Mouse (Mus musculus): ENCODE measurements at regions not wholly inside any gene's neighbourhood (a gene's known extent, or its start where the extent isn't known, plus 50 kb on each side); places are given as distances from the start of the nearest gene placed in this dataset.

DNA sequence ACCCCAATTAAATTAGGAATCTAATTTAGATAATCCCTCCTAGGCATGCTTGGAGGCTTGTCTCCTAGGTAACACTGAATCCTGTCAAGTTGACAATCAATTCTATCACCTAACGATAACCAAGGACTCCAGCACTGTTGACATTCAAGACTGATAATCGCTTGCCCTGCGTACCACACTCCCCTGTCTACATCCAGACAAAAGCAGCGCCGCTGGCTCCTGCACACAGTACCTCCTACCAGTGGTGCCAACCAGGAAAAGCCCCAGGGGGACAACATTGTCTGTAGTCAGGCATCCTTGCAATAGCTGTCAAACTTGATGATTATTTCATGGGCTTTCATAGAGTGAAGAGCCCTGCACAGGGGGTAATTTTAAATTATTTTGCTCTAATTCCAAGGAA is 253.4 kb upstream of the Prok2 start:
- DNase-seq, result no peak

DNA sequence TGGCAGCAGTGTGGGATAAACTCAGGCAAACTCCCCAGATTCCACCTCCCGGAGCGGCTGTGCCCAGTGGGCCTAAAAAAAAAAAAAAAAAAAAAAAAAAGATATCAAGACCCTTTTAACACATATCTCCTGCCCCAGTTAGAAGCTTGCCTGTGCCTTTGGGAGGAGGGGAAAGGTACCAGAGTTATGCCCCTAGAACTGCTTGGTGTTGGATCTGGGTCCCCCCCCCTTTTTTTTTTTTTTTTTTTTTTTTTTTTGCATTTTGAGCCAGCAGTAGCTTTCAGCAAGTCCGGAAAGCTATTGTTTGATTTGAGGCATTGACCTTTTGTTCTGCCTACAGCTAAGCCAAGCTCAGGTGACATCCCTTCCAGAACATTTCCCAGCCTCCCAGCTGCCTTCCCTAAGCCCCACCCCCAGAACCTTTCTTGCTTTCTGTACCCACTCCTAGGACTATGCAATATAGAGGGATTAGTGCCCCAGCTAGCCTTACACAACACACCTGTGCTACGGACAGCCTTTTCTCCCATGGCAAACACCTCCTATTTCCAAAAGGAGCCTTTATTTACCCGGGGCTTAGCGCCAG is 252.1 kb upstream of the Prok2 start:
- DNase-seq, result no peak

DNA sequence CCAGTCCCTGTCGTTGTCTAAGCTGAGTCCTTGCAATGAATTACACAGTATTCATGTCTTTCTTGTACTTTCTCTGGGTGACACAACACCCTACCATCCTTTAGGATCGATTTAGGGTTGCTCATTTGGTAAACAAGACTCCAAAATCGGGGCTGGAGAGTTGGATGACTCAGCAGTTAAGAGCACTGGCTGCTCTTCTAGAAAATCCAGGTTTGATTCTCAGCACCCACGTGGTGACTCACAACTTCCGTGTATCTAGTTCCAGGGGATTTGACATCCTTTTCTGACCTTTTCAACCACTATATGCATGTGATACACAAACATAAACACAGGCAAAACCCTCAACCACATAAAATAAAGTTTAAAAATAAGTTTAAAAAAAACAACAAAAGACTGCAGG is 250.0 kb upstream of the Prok2 start:
- no peak for DNase-seq

DNA sequence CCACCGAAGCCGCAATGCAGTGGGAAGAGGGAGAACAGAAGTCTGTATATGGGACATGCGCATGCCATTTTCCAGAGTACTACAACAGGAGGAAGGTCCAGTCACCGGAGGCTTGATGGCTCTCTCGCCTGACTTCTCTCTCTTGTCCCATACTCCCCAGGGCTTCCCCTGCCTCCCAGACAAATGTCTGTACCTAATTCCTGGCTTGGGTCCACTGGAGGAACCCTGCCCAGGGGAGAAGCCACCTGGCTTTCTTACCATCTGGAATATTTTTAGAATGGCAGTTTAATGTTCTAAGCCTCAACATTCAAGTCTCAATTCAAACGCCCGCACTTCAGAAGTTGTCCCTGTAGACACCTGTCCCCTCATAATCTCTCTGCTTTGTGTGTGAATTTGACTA is 249.3 kb upstream of the Prok2 start:
- no peak for DNase-seq

DNA sequence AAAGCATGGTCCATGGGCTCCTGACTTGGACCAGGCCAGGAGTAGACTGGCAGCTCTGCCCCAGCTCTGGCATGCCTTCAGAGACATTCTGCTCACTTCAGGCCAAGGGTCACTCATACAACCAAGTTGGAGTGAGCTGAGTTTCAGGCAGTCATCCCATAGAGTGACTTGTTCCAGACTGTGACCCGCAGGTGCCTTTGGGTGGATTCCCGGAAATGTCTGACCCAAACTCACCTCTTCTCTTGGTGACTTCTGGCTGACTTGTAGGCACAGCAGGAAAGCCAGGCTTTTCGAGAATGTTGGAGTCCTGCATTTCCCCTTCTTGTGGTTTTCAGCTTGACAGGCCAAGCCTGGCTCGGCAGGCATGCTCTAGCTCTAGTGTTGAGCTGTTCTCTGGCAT is 248.3 kb upstream of the Prok2 start:
- DNase-seq, result peak; percentile 66

DNA sequence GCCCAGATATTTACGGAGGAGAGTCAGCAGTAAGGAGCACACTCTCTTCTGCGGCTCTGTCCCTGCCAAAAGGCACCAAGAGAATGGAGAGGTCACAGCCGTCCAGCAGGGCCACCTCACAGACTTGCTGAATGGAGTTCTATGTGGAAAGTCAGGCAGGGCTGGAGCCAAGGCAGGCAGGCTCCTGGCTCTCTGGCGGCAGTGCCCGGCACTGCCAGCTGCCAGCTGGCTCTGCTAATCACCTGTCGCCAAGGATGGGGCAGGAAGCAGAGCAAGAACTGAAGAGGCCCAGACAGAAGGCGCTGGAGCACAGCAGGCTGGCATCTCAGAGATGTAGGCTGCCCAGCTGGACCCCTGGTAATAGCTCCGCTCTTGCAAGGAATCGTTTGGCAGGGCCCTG is 245.2 kb upstream of the Prok2 start:
- peak; percentile 64 for DNase-seq

DNA sequence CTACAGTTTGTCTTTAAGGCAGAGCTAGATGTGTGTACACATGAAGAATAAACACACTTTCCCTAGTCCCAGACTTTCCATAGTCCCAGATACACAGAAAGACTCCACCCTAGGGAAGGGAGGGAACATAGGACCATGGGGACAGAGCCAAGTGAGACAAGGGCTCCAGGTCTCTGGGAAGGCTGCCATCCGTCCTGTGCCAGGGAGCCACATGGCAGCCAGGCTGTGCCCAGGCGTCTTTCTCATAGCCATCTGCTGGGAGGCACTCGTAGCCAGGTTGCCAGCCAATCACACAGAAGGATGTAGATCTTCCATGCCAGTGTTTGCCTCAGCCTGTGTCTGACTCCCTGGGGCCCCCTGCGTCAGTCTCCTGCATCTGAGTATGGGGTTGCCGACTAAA is 242.7 kb upstream of the Prok2 start:
- DNase-seq, result peak; percentile 76

DNA sequence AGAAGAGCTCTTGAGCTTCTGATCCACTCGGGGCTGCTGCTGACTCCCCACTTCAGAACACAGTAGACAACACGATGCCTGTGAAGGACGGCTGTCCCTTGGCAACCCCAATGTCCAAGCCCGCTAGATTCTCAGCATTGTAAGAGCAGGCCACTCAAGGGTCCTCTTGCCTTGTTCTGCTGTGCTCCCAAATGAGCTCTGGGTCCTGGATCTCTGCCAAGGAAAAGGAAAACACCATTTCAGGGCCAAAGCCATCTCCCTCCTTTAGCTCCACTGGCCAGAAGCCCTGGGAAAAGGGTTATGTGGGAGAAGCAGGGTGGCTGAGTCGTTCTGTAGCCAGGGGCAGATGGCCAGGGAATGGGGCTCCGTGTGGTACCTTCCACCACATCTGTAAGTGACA is 241.3 kb upstream of the Prok2 start:
- DNase-seq, result no peak

DNA sequence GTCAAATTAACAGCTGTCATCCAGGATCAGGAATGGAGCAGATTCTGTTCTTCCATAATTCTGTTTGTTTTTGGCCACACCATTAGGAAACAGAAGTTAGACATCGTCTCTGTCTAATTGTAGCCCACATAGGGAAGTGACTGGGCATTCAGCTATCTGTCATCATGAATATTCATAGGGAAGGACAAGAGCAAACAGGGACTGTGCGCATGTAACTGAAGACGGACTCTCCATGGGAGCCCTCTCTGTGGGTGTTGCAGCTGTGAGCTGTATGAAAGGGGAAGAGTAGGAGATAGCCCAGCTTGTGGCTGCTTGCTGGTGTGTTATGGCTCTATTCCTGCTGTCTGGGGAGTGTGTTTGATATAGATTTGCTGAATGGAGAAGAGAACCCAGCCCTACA is 238.3 kb upstream of the Prok2 start:
- DNase-seq, result no peak

DNA sequence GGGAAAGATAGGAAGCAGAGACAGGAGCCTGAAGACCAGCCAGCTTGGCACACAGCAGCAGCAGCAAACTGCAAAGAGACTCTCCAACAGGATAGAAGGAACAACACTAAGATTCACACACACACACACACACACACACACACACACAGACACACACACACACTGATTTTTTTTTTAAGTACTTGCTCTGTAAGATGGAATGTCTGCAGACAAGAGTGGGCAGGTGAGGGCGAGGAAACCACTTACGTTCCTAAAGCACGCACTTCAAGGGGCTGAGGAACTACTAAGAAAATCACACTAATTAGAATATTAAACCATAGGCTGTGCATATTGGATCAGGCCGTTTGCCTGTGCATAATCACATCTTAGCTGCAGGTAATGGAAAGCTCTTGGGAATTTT is 237.8 kb upstream of the Prok2 start:
- no peak for DNase-seq

DNA sequence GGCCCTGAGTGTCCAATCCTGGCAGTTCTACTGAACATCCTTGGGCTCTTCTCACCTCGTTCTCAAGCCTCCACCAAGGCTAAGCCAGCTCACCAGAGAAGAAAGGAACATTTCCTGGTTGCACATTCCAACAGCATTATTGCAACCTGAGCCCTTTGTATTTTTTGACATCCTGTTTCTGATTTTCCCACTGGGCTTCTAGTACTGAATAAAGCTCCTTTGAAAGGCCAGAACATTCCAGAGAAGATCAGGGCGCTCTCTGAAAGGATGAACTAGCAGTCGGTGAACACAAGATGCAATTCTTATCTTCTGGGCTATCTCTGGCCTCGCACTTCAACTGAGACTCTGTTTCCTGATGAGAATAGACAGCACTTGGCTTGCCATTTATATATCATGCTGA is 233.2 kb upstream of the Prok2 start:
- DNase-seq, result no peak

DNA sequence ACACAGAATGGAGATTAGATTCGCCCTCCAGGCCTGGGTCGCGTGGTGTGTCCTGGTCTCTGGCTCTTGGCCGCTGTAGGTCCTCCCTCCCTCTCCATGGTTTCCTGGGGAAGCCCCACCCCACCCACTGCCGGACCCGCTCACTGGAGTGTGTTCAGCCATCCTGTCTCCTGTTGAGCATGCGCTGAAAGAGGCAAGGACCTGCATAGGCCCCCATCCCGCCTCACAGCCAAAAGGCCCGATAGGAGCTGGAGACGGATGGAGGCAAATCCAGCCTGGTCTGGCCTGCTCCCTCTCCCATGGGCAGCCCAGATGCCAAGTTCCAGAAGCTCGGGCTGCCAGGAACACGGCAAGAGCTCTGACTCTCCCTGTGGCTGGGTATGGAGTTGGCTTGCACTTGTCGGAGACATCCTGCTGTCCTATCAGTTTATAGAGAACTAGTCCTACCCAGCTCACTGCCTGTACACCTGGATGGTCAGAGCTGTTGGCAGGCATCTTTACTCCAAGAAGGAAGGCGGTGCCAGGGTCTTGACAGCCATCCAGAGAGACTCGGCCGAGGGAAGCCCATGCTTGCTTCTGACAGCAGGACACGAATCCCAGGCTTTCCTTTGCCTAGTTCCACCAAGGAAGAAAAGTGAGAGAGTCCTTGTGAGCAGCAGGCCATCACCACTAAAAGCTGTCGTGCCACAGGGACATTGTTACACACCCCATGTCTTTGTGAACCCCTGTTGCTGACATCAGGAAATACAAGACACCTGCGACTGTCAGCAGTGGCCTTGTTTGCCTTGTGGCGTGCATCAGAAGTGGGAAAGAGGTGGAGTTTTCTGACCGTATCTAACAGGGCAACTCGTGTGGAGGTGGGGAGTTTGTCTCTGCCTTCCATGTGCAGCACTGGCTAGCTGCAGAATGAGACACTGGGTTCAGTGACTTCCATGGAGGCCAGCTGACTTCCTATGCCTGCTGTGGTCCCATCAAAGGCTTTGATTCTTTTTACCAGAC is 228.9 kb upstream of the Prok2 start:
- peak; percentile 17 for DNase-seq

DNA sequence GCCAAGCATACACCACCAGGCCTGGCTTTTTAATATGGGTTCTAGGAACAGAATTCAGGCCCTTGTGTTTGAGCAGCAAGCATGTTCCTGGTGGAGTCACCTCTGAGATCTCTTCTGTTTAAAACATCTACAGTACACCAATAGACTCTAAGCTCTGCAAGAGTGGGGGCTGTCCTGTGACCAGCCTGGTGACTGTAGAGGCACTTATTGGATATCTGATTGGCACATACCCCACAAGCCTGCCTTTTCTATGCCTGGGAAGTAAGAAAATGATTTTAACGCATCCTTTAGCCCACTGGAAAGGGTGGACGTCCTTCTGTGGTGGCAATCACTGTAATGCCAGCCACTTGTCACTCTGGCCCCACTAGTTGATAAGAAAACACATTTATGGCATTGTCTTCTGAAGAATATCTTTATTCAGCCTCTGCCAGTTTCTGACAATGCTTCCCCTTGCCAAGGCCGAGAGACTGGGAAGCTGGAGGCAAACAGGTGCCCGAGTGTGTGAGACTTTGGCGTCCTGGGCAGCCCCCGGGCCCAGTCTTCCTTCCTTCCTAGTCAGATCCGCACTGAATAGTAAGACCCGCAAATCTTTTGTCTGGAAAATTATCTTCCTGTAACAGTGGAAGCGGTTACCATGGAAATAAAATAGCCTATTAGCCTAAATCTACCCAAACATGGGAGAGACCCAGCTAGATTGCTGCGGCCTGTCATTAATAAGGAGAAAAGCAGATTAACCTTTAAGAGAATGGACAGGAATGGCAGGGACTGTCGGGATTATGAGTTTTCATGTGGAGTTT is 228.0 kb upstream of the Prok2 start:
- no peak for DNase-seq

DNA sequence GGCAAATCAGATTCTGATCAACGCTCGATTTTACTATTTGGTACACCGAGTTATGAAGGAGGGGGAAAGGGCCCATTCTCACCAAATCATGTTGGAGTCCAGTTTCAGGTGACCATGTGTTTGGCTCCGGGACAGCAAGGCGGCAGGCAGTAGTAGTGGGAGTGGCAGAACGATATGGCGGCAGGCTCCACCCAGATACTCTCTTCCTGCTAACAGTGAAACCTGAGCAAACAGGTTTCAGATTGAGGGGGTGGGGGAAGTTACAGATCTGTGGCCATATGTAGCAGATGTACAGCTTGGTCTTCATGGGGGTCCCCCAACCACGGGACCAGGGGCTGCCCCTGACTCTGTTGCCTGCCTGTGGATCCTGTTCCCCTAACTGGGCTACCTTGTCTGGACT is 224.6 kb upstream of the Prok2 start:
- no peak for DNase-seq

DNA sequence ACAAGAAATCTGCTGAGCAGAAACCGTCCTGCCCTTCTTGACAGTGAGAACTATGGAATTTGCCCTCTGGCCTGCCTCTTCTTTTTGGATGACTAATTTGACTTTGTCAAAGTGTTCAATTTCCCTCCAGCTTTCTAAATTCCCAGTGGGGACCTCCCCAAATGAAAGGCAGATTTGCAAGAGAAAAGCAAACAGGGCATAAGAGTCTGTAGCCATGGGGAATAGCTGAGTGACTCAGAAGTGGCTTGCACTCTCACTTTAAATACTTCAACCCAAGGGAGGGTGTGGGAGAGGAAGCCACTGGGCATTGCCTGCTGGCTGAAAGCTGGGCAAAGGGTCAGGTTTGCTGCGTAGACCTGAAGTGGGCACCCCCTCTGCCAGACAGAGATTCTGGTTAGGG is 220.7 kb upstream of the Prok2 start:
- no peak for DNase-seq

DNA sequence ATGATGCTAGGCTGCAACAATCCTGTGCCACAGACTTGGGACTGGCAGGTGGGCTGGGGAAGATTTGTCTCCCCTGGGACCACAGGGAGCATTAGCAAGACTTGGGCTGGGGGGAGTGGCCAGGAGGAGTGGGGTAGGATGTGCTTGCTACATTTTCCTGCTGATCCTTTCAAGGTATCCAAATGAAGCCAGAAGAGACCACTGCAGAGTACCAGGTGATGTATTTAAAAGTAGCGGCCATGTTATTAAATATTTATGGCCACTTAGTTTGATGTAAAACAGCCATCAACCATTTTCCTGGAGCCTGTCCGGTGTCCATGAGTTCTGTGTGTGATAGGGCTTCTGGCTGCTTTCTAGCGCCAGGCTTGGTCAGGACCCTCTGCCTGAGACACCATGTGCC is 220.3 kb upstream of the Prok2 start:
- DNase-seq, result no peak

DNA sequence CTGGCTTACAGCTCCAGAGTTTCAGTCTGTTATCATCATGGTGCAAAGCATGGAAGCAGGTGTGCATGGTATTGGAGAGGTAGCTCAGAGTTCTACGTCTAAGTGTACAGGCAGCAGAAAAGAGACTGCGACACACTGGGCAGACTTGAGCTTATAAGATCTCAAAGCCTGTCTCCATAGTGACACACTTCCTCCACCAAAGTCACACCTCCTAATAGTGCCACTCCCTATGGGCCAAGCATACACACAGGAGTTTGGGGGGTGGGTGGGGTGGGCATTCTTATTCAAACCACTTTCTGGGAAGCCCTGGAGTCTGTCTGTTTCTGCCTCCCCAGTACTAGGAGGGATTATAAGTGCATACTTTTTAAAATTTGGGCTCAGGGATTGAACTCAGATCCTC is 219.5 kb upstream of the Prok2 start:
- no peak for DNase-seq

DNA sequence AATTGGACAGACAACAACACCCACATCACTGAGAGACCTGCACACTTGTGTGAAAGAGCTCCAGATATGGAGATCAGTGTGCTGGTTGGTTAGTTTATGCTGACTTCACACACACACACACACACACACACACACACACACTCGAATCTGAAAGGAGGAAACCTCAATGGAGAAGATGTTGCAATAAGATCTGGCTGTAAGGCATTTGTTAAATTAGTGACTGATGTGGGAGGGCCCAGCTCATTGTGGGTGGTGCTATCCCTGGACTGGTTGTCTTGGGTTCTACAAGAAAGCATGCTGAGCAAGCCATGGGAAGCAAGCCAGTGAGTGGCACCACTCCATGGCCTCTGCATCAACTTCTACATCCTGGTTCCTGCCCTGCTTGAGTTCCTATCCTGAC is 216.8 kb upstream of the Prok2 start:
- no peak for DNase-seq

DNA sequence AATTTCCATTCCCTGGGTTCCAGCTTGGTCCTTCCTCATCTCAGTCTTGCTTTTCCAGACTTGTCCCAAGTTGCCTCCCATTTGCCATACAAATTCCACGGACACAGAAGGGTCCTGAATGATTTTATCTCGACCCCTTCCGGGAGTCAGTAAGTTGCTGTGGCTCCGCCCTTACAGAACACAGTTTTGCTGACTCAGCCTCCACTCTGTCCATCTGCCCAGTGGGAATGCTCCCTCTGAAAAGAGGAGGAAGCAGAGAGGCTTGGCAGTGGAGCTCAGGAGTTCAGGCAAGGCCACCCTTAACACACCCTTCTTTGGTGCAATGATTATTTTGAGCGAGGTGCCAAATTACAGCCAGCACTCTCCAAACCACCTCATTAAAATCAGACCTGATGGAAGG is 213.9 kb upstream of the Prok2 start:
- DNase-seq, result no peak

DNA sequence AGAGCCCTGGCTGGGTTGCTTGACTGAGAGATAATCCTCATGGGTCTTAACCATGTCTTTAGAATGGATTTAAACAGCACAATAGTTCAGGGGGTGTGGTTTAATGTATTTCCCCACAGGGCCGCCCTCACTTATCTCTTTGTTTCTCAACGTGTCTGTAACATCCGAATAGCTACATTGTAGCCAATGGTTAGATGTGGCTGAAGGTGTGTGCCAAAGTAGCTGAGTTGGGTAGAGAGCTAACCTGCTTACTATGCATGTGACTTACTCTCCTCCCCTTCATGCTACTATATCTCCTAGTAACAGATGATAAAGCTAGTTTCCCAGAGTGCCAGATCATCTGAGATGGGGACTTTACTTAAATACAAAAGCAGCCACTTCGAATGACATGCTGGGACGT is 213.2 kb upstream of the Prok2 start:
- no peak for DNase-seq

DNA sequence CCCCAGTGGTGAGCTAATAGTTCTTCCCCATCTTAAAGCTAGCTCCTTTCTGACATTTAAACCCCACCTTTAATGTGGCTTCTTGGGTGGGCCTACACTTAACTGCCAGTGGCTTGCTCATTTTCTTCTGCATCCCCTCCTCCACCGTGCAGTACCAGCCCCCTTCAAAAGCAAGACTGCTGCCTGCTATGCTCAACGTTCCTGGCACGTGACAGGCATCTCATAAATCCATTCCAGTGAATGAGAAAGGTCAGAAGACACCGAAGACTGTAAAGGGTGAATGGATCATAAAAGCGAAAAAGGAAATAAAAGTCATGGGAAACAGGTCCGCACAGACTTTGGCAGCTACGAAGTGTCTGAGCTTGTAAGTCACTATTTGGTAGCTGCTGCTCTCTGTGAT is 212.8 kb upstream of the Prok2 start:
- DNase-seq, result no peak

DNA sequence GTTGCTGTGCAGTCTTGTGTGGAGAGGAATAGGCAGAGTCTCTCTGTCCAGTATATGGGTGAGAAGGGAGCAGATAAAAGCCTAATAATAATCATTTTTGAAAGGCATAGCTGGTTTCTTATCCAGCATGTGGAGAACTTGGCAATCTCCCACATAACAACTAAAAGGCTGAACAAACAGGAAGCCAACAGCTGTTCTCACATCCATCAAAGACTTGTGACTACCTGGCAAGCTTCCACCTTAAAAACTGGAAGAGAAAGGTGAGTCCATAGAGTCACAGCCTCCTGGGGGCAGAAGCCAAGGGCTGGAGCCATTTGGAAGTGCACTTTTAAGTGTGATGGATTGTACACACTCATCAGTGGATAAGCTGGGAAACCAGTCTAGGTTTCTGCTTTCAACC is 210.5 kb upstream of the Prok2 start:
- DNase-seq, result no peak

DNA sequence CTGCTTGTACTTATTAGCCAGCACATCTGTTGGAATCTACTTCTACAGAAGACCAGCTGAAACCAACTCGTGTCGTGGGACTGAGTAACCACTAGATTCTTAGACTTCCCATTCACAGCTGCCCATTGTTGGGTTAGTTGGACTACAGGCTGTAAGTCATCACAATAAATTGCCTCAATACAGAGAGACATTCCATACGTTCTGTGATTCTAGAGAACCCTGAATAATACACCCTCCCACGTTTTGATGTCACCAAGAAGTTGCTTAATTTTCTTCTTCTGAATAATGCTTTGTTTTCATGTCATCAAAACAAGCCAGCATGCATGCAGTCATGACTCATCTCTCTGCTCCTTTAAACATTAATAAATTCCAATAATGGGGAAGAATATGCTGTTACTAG is 209.2 kb upstream of the Prok2 start:
- DNase-seq, result no peak
